Mouse (Mus musculus) heart, embryonic 16.5 days (tissue): ENCODE measurements around the gene Gkap1. TPM values are rescaled to one million over a fixed set of nuclear protein-coding genes. Genes with fewer than 3 reads are reported as not detected.
A peak's percentile ranks its signal among the peaks of the same experiment; 100 is the strongest.

Experiments
- ATAC-seq: fragments of 200-750 bp; cut with Nextera tagmentation; replicated peaks from 2 replicates; pipeline ENCODE4 v1.8.0; 2017; ENCODE audit warnings: moderate number of reproducible peaks; ENCODE audit not compliant: insufficient read depth, low FRiP score; ENCODE audit errors: extremely low read depth
- H3K27ac ChIP-seq: fragments of 300-500 bp; sonication (generic); 2 replicates; pipeline ENCODE4 v1.5.1; 2014; ENCODE audit warnings: mild to moderate bottlenecking, low read length, control low read depth, moderate library complexity
- H3K27me3 ChIP-seq: fragments of 300-500 bp; sonication (generic); 2 replicates; pipeline ENCODE4 v1.6.1; 2014; ENCODE audit warnings: low read length, mixed read lengths; ENCODE audit not compliant: control insufficient read depth, insufficient read depth
- H3K36me3 ChIP-seq: fragments of 300-500 bp; sonication (generic); 2 replicates; pipeline ENCODE4 v1.6.1; 2014; ENCODE audit not compliant: control insufficient read depth, insufficient read depth
- H3K4me1 ChIP-seq: fragments of 300-500 bp; sonication (generic); 2 replicates; pipeline ENCODE4 v1.6.1; 2014; ENCODE audit warnings: low read length, mixed read lengths; ENCODE audit not compliant: control insufficient read depth, insufficient read depth
- H3K4me2 ChIP-seq: fragments of 300-500 bp; sonication (generic); 2 replicates; pipeline ENCODE4 v1.6.1; 2014; ENCODE audit warnings: low read depth, mild to moderate bottlenecking, control low read depth, low read length
- H3K4me3 ChIP-seq: fragments of 300-500 bp; sonication (generic); 2 replicates; pipeline ENCODE4 v1.5.1; 2014; ENCODE audit warnings: mild to moderate bottlenecking, control low read depth, low read length
- H3K9ac ChIP-seq: fragments of 300-500 bp; sonication (generic); 2 replicates; pipeline ENCODE4 v1.6.1; 2014; ENCODE audit warnings: low read length, control low read depth
- H3K9me3 ChIP-seq: fragments of 300-500 bp; sonication (generic); replicated peaks from 2 replicates; pipeline ENCODE4 v1.6.1; 2016; ENCODE audit warnings: low read length; ENCODE audit not compliant: control insufficient read depth
- WGBS: fragments of 180-500 bp; shearing (Covaris S2); extraction: QIAGEN DNeasy Blood & Tissue Kit; methylation state at CpG from one replicate; pipeline ENCODE4 v1.1.7; 2014; 5-methylcytosine and 5-hydroxymethylcytosine counted together
- polyA plus RNA-seq: library from polyadenylated mRNA; unstranded; fragments of >200 nt; fragmentation: Nextera tagmentation; extraction: Ambion mirVana; gene quantifications from 2 replicates; pipeline ENCODE4 v1.2.1, GENCODE M21; 2015

The Gkap1 gene
- polyA plus RNA-seq, 1 experiment from 2014 or later: 17.0 TPM

GRCm38 (mm10) chr13:58215253-58215591 lies 60.3 kb downstream of the Gkap1 start:
- ATAC-seq: peak; percentile 62
- Histone ChIP-seq H3K36me3 (no peaks in the 10 kb centered on the region), H3K4me2 (peak overlapping the region; percentile 91), H3K4me3 (peak overlapping the region; percentile 99), H3K27me3 (no peaks in the 10 kb centered on the region), H3K4me1 (peaks cover 24% of the 10 kb centered on the region), H3K27ac (peak overlapping the region; percentile 87), H3K9me3 (no peaks in the 10 kb centered on the region), H3K9ac (peak overlapping the region; percentile 99)
- WGBS: 0% methylated on average over 48 of the region's 48 CpGs

DNA sequence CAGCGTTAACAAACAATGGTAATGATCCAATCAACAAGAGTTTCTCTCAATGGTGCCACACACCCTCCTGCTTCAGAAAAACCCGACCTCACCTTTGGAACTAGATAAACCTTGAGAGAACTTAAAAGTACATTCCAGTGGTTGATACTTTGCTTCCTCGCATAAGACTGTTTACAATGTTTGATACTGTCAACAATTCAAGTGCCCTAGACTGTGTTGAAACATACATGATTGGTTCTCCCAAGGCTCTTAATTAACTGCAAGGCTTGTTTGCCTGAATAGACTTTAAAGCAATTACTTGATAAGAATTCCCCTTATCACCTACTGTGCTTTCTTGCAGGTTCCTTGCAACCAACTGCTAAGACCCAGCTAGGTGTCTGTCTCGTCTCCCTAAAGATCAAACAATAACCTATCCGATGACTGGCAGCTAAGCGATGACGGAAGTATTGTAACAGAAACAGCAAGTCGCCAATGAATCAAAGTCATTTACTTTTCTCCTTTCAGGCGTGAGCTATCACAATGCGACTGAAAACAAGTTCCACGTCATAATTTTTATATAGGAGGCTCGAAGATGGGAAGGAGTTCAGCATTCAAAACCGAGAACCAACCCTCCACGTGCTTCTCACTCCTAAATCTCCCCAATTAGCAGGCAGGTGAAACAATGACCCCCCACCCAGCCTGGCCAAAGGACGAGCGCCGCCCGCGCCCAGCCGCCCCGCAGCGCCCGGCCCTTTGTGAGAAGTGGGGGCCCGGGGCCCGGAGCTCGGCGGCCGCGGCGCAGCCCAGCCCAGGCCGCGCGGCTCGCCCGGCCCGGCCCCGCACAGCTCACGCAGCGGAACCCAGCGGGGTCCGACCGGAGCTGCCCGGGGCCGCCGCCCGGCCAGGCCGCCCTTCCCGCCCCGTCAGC lies 60.9 kb downstream of the Gkap1 start:
- 1% methylated on average over 45 of the region's 49 CpGs for WGBS
- Histone ChIP-seq H3K9ac (peak overlapping the region; percentile 99), H3K4me2 (peak overlapping the region; percentile 91), H3K9me3 (no peaks in the 10 kb centered on the region), H3K36me3 (no peaks in the 10 kb centered on the region), H3K27me3 (no peaks in the 10 kb centered on the region), H3K27ac (peak overlapping the region; percentile 87), H3K4me1 (peaks cover 24% of the 10 kb centered on the region), H3K4me3 (peak overlapping the region; percentile 99)
- ATAC-seq: peak; percentile 64

DNA sequence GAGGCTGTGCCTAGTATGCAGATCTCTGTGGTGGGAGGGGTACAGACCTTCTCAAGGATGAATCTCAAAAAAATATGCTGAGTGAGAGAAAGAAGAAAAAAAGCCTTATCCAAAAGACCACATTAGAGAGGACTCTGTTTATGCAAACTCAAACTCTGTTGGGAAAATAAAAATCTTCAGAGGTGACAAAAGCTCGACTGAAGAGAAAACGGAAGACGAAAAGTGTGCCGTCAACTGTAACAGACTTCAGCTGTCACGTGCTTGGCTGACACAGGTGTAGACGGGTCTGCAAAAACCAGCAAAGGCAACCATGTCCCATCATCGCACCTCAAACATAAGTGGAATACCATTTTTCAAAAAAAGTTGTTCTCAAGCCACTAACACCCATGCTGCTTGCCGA lies 61.7 kb downstream of the Gkap1 start:
- ATAC-seq: no peak
- H3K27me3 ChIP-seq: no peaks in the 10 kb centered on the region
- H3K9me3 ChIP-seq: no peaks in the 10 kb centered on the region
- peak overlapping the region; percentile 99 for H3K4me3 ChIP-seq
- peak overlapping the region; percentile 99; the same call in 1 of the 2 replicates for H3K9ac ChIP-seq
- H3K36me3 ChIP-seq: no peaks in the 10 kb centered on the region
- H3K27ac ChIP-seq: no peak overlapping the region
- peaks cover 24% of the 10 kb centered on the region for H3K4me1 ChIP-seq
- peak overlapping the region; percentile 91 for H3K4me2 ChIP-seq
- 36% methylated on average over 8 of the region's 8 CpGs for WGBS

DNA sequence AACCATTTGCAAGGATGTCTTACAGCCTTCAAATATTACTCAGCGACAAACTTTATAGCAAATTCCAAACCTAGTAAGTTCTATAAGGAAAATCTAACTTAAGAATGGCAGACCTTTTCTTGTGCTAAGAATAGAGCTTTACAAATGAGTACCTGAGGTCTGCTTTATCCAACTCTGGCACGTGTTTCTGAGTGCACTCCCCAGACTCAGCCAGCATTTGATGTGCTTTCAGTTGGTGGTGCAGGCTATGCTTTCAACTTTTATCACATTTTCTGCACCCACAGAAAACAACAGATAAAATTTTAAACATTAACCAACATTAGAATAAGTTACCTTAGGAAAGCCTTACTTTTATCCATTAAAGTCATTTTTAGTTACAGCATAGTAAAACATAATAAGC lies 63.0 kb downstream of the Gkap1 start:
- H3K27ac ChIP-seq: no peak overlapping the region
- no peak overlapping the region for H3K4me2 ChIP-seq
- 63% methylated on average over 2 of the region's 2 CpGs for WGBS
- H3K27me3 ChIP-seq: no peaks in the 10 kb centered on the region
- no peak overlapping the region for H3K4me3 ChIP-seq
- no peaks in the 10 kb centered on the region for H3K9me3 ChIP-seq
- no peak for ATAC-seq
- H3K4me1 ChIP-seq: peaks cover 24% of the 10 kb centered on the region
- H3K36me3 ChIP-seq: no peaks in the 10 kb centered on the region
- H3K9ac ChIP-seq: no peak overlapping the region

GRCm38 (mm10) chr13:58210441-58210840 lies 65.1 kb downstream of the Gkap1 start:
- no peak for ATAC-seq
- H3K9me3 ChIP-seq: no peaks in the 10 kb centered on the region

DNA sequence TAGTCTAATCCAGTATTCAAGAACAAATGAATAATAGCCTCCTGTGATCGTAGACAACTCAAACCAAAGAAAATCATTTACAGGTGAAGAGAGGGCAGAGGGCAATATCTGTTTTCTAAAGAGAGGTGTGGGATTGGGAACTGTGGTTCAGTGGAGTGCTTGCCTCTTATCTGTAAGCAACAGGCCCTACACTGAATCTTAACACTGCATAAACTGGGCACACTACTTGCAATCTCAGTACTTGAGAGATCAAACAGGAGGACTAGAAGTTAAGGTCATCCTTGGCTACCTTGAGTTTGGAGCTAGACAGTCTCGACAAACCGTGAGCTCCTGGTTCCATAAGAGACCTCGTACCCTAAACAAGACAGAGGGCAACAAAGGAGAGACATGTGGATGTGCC lies 69.4 kb downstream of the Gkap1 start:
- 83% methylated on average over 4 of the region's 4 CpGs for WGBS
- no peak for ATAC-seq

More at GRCm38 (mm10) chr13:58210441-58210840, 65.1 kb downstream of the Gkap1 start:
- Histone ChIP-seq H3K4me3 (no peak overlapping the region), H3K27me3 (no peaks in the 10 kb centered on the region), H3K27ac (no peak overlapping the region), H3K9ac (no peak overlapping the region), H3K4me1 (peaks cover 23% of the 10 kb centered on the region), H3K36me3 (no peaks in the 10 kb centered on the region), H3K4me2 (no peak overlapping the region)
- 61% methylated on average over 5 of the region's 5 CpGs for WGBS

GRCm38 (mm10) chr13:58204986-58205385 lies 70.5 kb downstream of the Gkap1 start:
- H3K36me3 ChIP-seq: no peaks in the 10 kb centered on the region

More for the DNA sequence above, 69.4 kb downstream of the Gkap1 start:
- no peak overlapping the region for H3K4me2 ChIP-seq
- no peaks in the 10 kb centered on the region for H3K27me3 ChIP-seq
- H3K9ac ChIP-seq: no peak overlapping the region
- H3K9me3 ChIP-seq: no peaks in the 10 kb centered on the region
- H3K27ac ChIP-seq: no peak overlapping the region
- H3K4me1 ChIP-seq: peaks cover 8% of the 10 kb centered on the region
- H3K36me3 ChIP-seq: no peaks in the 10 kb centered on the region
- no peak overlapping the region for H3K4me3 ChIP-seq

GRCm38 (mm10) chr13:58204202-58204601 lies 71.3 kb downstream of the Gkap1 start:
- Histone ChIP-seq H3K4me2 (no peak overlapping the region), H3K27ac (no peak overlapping the region), H3K36me3 (no peaks in the 10 kb centered on the region), H3K27me3 (no peaks in the 10 kb centered on the region), H3K4me3 (no peak overlapping the region), H3K9me3 (no peaks in the 10 kb centered on the region), H3K4me1 (peaks cover 13% of the 10 kb centered on the region), H3K9ac (no peak overlapping the region)
- WGBS: 87% methylated on average over 3 of the region's 3 CpGs
- no peak for ATAC-seq

More at GRCm38 (mm10) chr13:58204986-58205385, 70.5 kb downstream of the Gkap1 start:
- peaks cover 8% of the 10 kb centered on the region for H3K4me1 ChIP-seq
- no peak for ATAC-seq
- H3K9me3 ChIP-seq: no peaks in the 10 kb centered on the region
- no peak overlapping the region for H3K4me3 ChIP-seq
- H3K27me3 ChIP-seq: no peaks in the 10 kb centered on the region
- 65% methylated on average over 4 of the region's 4 CpGs for WGBS
- H3K9ac ChIP-seq: no peak overlapping the region
- H3K4me2 ChIP-seq: no peak overlapping the region
- H3K27ac ChIP-seq: no peak overlapping the region

DNA sequence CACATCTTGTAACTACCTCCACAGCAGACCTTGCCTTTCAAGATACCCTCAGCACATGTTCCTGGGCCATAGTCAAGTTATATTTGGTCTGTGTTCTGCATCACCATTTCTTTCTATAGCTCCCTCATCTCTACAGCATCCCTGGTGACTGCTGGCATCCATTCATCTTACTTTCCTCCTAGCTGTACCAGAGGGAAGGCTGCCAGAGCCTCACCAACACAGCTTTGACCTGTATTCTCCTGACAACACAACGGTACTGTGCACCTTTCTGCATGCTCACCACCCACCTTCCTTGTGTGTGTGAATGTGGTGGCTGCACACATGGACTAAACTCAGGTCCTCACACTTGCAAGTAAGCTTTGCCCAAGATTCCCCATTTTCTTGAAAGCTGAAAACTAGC lies 72.6 kb downstream of the Gkap1 start:
- Histone ChIP-seq H3K36me3 (peaks cover 1% of the 10 kb centered on the region; the same call in 1 of the 2 replicates), H3K27me3 (no peaks in the 10 kb centered on the region), H3K4me1 (peaks cover 19% of the 10 kb centered on the region), H3K9me3 (no peaks in the 10 kb centered on the region), H3K4me3 (no peak overlapping the region), H3K4me2 (no peak overlapping the region), H3K27ac (no peak overlapping the region), H3K9ac (no peak overlapping the region)
- ATAC-seq: no peak
- 82% methylated on average over 1 of the region's 1 CpGs for WGBS
